ENCODE assay signal across 26 mouse cellular contexts in genomic region chr6:84269023-84269422, GRCm38 (mm10).
DNase-seq lines count a peak whose midpoint lies in the region; ATAC-seq and TF ChIP-seq lines count a peak whose summit lies in the region.
"Had no signal": no experiment of that assay in that cellular context is flagged by ENCODE, and none has a peak within 500 bp of the region (broad histone marks: within the 10 kb centered on the region; RNA-seq: fewer than 3 reads in every experiment).

No protein-coding gene starts in this region.

- no peaks in the 10 kb centered on the region for H3K27me3 ChIP-seq in heart, adult 2 months (ENCODE audit: control insufficient read depth, insufficient read depth, low read length)
- H3K27me3 ChIP-seq in liver, embryonic 14.5 days (ENCODE audit: control insufficient read depth, insufficient read depth, low read length) = no peaks in the 10 kb centered on the region
- no peaks in the 10 kb centered on the region for H3K27me3 ChIP-seq in liver, embryonic 11.5 days (replicated peaks; ENCODE audit: control insufficient read depth, insufficient read depth, low read length)
- no peaks in the 10 kb centered on the region for H3K27me3 ChIP-seq in stomach, postnatal 0 days (ENCODE audit: control insufficient read depth, insufficient read depth, low read length)
- H3K27me3 ChIP-seq: embryonic facial prominence, embryonic 13.5 days; forebrain, embryonic 13.5 days; liver, embryonic 15.5 days; stomach, embryonic 15.5 days had no signal

- ATAC-seq in liver, embryonic 14.5 days (ENCODE audit: insufficient read depth) = no peak
- no peak for ATAC-seq in liver, embryonic 11.5 days (replicated peaks; ENCODE audit: low FRiP score)
- no peak for ATAC-seq in stomach, postnatal 0 days (ENCODE audit: low FRiP score, low TSS enrichment)
- ATAC-seq: forebrain, embryonic 13.5 days; hindbrain, postnatal 0 days; intestine, embryonic 16.5 days; midbrain, embryonic 16.5 days had no signal

- no peak overlapping the region for H3K27ac ChIP-seq in heart, adult 2 months
- no peak overlapping the region for H3K27ac ChIP-seq in liver, embryonic 14.5 days
- H3K27ac ChIP-seq in liver, embryonic 11.5 days (ENCODE audit: low read depth, low read length) = no peak overlapping the region
- H3K27ac ChIP-seq in stomach, postnatal 0 days (replicated peaks) = no peak overlapping the region
- H3K27ac ChIP-seq: embryonic facial prominence, embryonic 13.5 days; forebrain, embryonic 13.5 days; heart, embryonic 10.5 days; hindbrain, postnatal 0 days; liver, embryonic 15.5 days; midbrain, embryonic 10.5 days; neural tube, embryonic 13.5 days; stomach, embryonic 15.5 days had no signal

- 71% methylated on average over 3 of the region's 3 CpGs for WGBS in heart, adult 2 months
- 46% methylated on average over 3 of the region's 3 CpGs for WGBS in liver, embryonic 14.5 days (ENCODE audit: insufficient replicate concordance)
- 48% methylated on average over 3 of the region's 3 CpGs for WGBS in liver, embryonic 11.5 days
- WGBS in stomach, postnatal 0 days = 61% methylated on average over 3 of the region's 3 CpGs

- intact Hi-C loops in heart, adult 2 months (cut with DNase I) = loop anchor here (10.0 kb wide), 1 partner anchor 316 kb away; no protein-coding TSS in a partner anchor

- H3K4me1 ChIP-seq in heart, adult 2 months (ENCODE audit: control insufficient read depth, insufficient read depth, low read length) = peaks cover 19% of the 10 kb centered on the region
- H3K4me1 ChIP-seq in liver, embryonic 14.5 days (replicated peaks; ENCODE audit: control insufficient read depth in 2 of 2, insufficient read depth in 2 of 2, low read length in 1 of 2) = no peaks in the 10 kb centered on the region
- no peaks in the 10 kb centered on the region; the same call in none of the 2 replicates for H3K4me1 ChIP-seq in liver, embryonic 11.5 days (replicated peaks; ENCODE audit: control insufficient read depth, insufficient read depth, low read length)
- H3K4me1 ChIP-seq in stomach, postnatal 0 days (replicated peaks; ENCODE audit: control insufficient read depth, insufficient read depth) = peaks cover 4% of the 10 kb centered on the region; the same call in 1 of the 2 replicates
- H3K4me1 ChIP-seq: liver, embryonic 15.5 days had no signal

- no peak for TF ChIP-seq EP300 in heart, adult 2 months (IDR thresholded peaks at IDR 0.05; ENCODE audit: insufficient read depth, low read depth, low read length)
- TF ChIP-seq EP300 in liver, embryonic 14.5 days (IDR thresholded peaks at IDR 0.05; ENCODE audit: low read depth) = no peak
- TF ChIP-seq EP300 in stomach, postnatal 0 days (optimal IDR thresholded peaks at IDR 0.05) = no peak

- H3K36me3 ChIP-seq in heart, adult 2 months (ENCODE audit: control insufficient read depth, insufficient read depth, low read length) = no peaks in the 10 kb centered on the region
- no peaks in the 10 kb centered on the region for H3K36me3 ChIP-seq in liver, embryonic 14.5 days (replicated peaks; ENCODE audit: control insufficient read depth, insufficient read depth, low read depth)
- no peaks in the 10 kb centered on the region for H3K36me3 ChIP-seq in liver, embryonic 11.5 days (ENCODE audit: control insufficient read depth, insufficient read depth, low read length)
- H3K36me3 ChIP-seq in stomach, postnatal 0 days (ENCODE audit: control insufficient read depth, insufficient read depth, low read length) = no peaks in the 10 kb centered on the region
- H3K36me3 ChIP-seq: embryonic facial prominence, embryonic 13.5 days; heart, embryonic 10.5 days; liver, embryonic 15.5 days; midbrain, embryonic 10.5 days; neural tube, embryonic 13.5 days; stomach, embryonic 15.5 days had no signal

- H3K9ac ChIP-seq in heart, adult 2 months (ENCODE audit: low read depth, low read length) = no peak overlapping the region
- no peak overlapping the region for H3K9ac ChIP-seq in liver, embryonic 14.5 days (replicated peaks)
- H3K9ac ChIP-seq in liver, embryonic 11.5 days (ENCODE audit: low read depth, low read length) = no peak overlapping the region
- no peak overlapping the region for H3K9ac ChIP-seq in stomach, postnatal 0 days (ENCODE audit: low read length)
- H3K9ac ChIP-seq: embryonic facial prominence, embryonic 13.5 days; forebrain, embryonic 13.5 days; liver, embryonic 15.5 days; neural tube, embryonic 13.5 days; stomach, embryonic 15.5 days had no signal

- no peak for DNase-seq in heart, adult 2 months
- DNase-seq in heart, adult 9 months (ENCODE audit: low spot score in 2 of 2) = no peak
- no peak for DNase-seq in liver, embryonic 14.5 days (ENCODE audit: low read depth in 3 of 3, low spot score in 3 of 3)
- DNase-seq in liver, embryonic 11.5 days (ENCODE audit: low spot score) = no peak
- DNase-seq in stomach, postnatal 0 days (ENCODE audit: low spot score) = no peak
- peak; percentile 25 for DNase-seq in thymus, postnatal 25 days
- no peak for DNase-seq in retina, embryonic 14.5 days (ENCODE audit: low spot score)
- DNase-seq: adrenal gland, postnatal 10 days; B cell, adult 2 months; cerebellum, adult 2 months; cerebellum, postnatal 36 days; embryo, embryonic 11 days; gastrocnemius, postnatal 14 days; heart, postnatal 14 days had no signal

- TF ChIP-seq CTCF in heart, adult 2 months (IDR thresholded peaks at IDR 0.05) = peak; percentile 21; the same call in 1 of the 2 replicates
- TF ChIP-seq CTCF in liver, embryonic 14.5 days (IDR thresholded peaks at IDR 0.05; ENCODE audit: low read depth) = 0 out of 2 replicates have a peak, but pooled peaks have one; percentile 2
- peak; percentile 43 for TF ChIP-seq CTCF in stomach, postnatal 0 days (IDR thresholded peaks at IDR 0.05; ENCODE audit: low read depth)

- TF ChIP-seq POLR2A in heart, adult 2 months (IDR thresholded peaks at IDR 0.05; ENCODE audit: insufficient read depth, low read depth, low read length) = no peak

- H3K4me2 ChIP-seq in liver, embryonic 14.5 days (ENCODE audit: low read depth) = no peak overlapping the region
- H3K4me2 ChIP-seq in liver, embryonic 11.5 days = no peak overlapping the region
- H3K4me2 ChIP-seq in stomach, postnatal 0 days (replicated peaks; ENCODE audit: low read depth) = no peak overlapping the region
- H3K4me2 ChIP-seq: embryonic facial prominence, embryonic 13.5 days; forebrain, embryonic 13.5 days; liver, embryonic 15.5 days; neural tube, embryonic 13.5 days; stomach, embryonic 15.5 days had no signal

- H3K9me3 ChIP-seq in liver, embryonic 14.5 days (ENCODE audit: control insufficient read depth, low read length) = no peaks in the 10 kb centered on the region
- H3K9me3 ChIP-seq in liver, embryonic 11.5 days (ENCODE audit: control insufficient read depth, low read length) = no peaks in the 10 kb centered on the region
- no peaks in the 10 kb centered on the region for H3K9me3 ChIP-seq in stomach, postnatal 0 days (ENCODE audit: control insufficient read depth, low read length)
- H3K9me3 ChIP-seq: embryonic facial prominence, embryonic 13.5 days; forebrain, embryonic 13.5 days; heart, embryonic 10.5 days; liver, embryonic 15.5 days; midbrain, embryonic 10.5 days; neural tube, embryonic 13.5 days; stomach, embryonic 15.5 days had no signal

- H3K79me2 ChIP-seq in heart, adult 2 months (replicated peaks; ENCODE audit: control insufficient read depth, insufficient read depth, low read length) = no peaks in the 10 kb centered on the region

- no peak overlapping the region for H3K4me3 ChIP-seq in heart, adult 2 months
- no peak overlapping the region for H3K4me3 ChIP-seq in liver, embryonic 14.5 days (ENCODE audit: insufficient read depth in 1 of 2, low read depth in 2 of 2, low read length in 2 of 2)
- H3K4me3 ChIP-seq in liver, embryonic 11.5 days (ENCODE audit: low read depth, low read length) = no peak overlapping the region
- no peak overlapping the region for H3K4me3 ChIP-seq in stomach, postnatal 0 days (ENCODE audit: low read depth, low read length)
- H3K4me3 ChIP-seq: embryonic facial prominence, embryonic 13.5 days; erythroblast, embryonic 14.5 days; forebrain, embryonic 13.5 days; heart, embryonic 10.5 days; liver, embryonic 15.5 days; midbrain, embryonic 10.5 days; myocyte; neural tube, embryonic 13.5 days; stomach, embryonic 15.5 days had no signal
